Mouse (Mus musculus) lung, adult 2 months (tissue): ENCODE data around the gene Txnip.

Source experiments
- CTCF ChIP-seq: fragments of 200-500 bp; IDR thresholded peaks from 2 replicates; pipeline ENCODE4 v1.5.1; 2011; ENCODE audit warnings: mild to moderate bottlenecking, low read length, control low read depth; ENCODE audit not compliant: insufficient read depth
- POLR2A ChIP-seq: fragments of 200-500 bp; IDR thresholded peaks from 2 replicates; pipeline ENCODE4 v1.6.1; 2011; ENCODE audit warnings: low read depth, mild to moderate bottlenecking, control low read depth, low read length, borderline replicate concordance; ENCODE audit errors: extremely low read depth

GRCm38 (mm10) chr3:96583386-96583785 is 25.6 kb downstream of the Txnip start:
- TF ChIP-seq CTCF (no peak), POLR2A (no peak)
